Mouse (Mus musculus): ENCODE measurements around the gene Dkk2. TPM values are rescaled to one million over a fixed set of nuclear protein-coding genes. Genes with fewer than 3 reads are reported as not detected.

Dkk2 gene
- polyA plus RNA-seq, 2 experiments = 0.24 to 0.35 TPM

DNA sequence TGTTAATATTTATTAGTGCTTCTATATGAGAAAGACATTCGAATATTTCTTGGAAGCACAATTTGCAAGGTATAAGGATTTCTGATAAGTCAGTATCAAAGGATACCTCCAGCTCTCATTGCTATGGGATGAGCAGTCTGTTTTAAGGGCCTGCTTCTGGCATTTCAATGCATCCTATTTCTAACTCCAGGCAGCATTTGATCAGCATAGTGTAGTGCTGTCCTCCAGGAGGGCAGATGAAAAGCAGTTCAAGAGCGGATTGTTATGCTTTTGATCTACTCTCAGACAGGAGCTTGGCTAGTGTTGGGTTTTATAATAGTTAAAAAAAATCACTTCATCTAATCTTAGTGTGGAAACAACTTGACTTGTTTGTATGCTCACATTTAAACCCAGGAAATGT lies 73.7 kb downstream of the Dkk2 start:
- no peak overlapping the region for H3K4me2 ChIP-seq (ENCODE audit: low read depth)
- no peaks in the 10 kb centered on the region for H3K4me1 ChIP-seq (replicated peaks; ENCODE audit: control insufficient read depth in 2 of 2, insufficient read depth in 2 of 2, low read length in 1 of 2)
- H3K27ac ChIP-seq = no peak overlapping the region
- H3K9ac ChIP-seq (replicated peaks) = no peak overlapping the region
- ATAC-seq (ENCODE audit: insufficient read depth) = no peak
- no peak for TF ChIP-seq EP300 (IDR thresholded peaks at IDR 0.05; ENCODE audit: low read depth)
- TF ChIP-seq CTCF (IDR thresholded peaks at IDR 0.05; ENCODE audit: low read depth) = no peak
- H3K4me3 ChIP-seq (ENCODE audit: insufficient read depth in 1 of 2, low read depth in 2 of 2, low read length in 2 of 2) = no peak overlapping the region
- no peaks in the 10 kb centered on the region for H3K9me3 ChIP-seq (ENCODE audit: control insufficient read depth, low read length)
- no peaks in the 10 kb centered on the region for H3K27me3 ChIP-seq (ENCODE audit: control insufficient read depth, insufficient read depth, low read length)
- WGBS (ENCODE audit: insufficient replicate concordance) = 61% methylated on average over 2 of the region's 2 CpGs
- no peaks in the 10 kb centered on the region for H3K36me3 ChIP-seq (replicated peaks; ENCODE audit: control insufficient read depth, insufficient read depth, low read depth)
- DNase-seq (ENCODE audit: low read depth in 3 of 3, low spot score in 3 of 3) = no peak

DNA sequence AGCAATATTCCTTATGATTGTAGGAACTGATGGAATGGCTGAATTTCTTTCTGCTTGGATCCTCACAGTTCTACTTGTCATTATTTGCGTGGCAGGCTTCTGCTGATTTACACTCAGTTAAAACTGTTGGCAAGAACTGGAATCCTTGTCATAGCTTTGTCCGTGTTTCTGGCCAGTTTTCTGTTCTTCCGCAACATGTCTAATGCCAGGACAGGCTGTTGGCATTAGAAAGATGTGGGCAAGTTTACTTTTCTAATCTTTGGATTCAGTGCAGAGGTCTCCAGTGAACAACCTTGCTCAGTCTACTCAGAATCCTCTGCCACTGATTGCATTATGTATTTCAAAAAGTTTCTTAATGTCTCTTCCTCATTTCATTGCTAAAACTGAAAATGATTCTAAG lies 83.8 kb downstream of the Dkk2 start:
- no peak for TF ChIP-seq EP300 (IDR thresholded peaks at IDR 0.05; ENCODE audit: low read depth)
- TF ChIP-seq CTCF (IDR thresholded peaks at IDR 0.05; ENCODE audit: low read depth) = no peak
- H3K4me2 ChIP-seq (ENCODE audit: low read depth) = no peak overlapping the region
- H3K9ac ChIP-seq (replicated peaks) = no peak overlapping the region
- no peaks in the 10 kb centered on the region for H3K27me3 ChIP-seq (ENCODE audit: control insufficient read depth, insufficient read depth, low read length)
- H3K36me3 ChIP-seq (replicated peaks; ENCODE audit: control insufficient read depth, insufficient read depth, low read depth) = no peaks in the 10 kb centered on the region
- no peak overlapping the region for H3K27ac ChIP-seq
- H3K4me3 ChIP-seq (ENCODE audit: insufficient read depth in 1 of 2, low read depth in 2 of 2, low read length in 2 of 2) = no peak overlapping the region
- 71% methylated on average over 3 of the region's 3 CpGs for WGBS (ENCODE audit: insufficient replicate concordance)
- DNase-seq (ENCODE audit: low read depth in 3 of 3, low spot score in 3 of 3) (no peak), ATAC-seq (ENCODE audit: insufficient read depth) (no peak)
- H3K4me1 ChIP-seq (replicated peaks; ENCODE audit: control insufficient read depth in 2 of 2, insufficient read depth in 2 of 2, low read length in 1 of 2) = no peaks in the 10 kb centered on the region
- no peaks in the 10 kb centered on the region for H3K9me3 ChIP-seq (ENCODE audit: control insufficient read depth, low read length)

- H3K27ac ChIP-seq = no peak overlapping the region
- H3K9ac ChIP-seq (replicated peaks) = no peak overlapping the region
- TF ChIP-seq EP300 (IDR thresholded peaks at IDR 0.05; ENCODE audit: low read depth) (no peak), CTCF (IDR thresholded peaks at IDR 0.05; ENCODE audit: low read depth) (no peak)
- DNase-seq (ENCODE audit: low read depth in 3 of 3, low spot score in 3 of 3) (no peak), ATAC-seq (ENCODE audit: insufficient read depth) (no peak)
- H3K9me3 ChIP-seq (ENCODE audit: control insufficient read depth, low read length) = no peaks in the 10 kb centered on the region
- H3K27me3 ChIP-seq (ENCODE audit: control insufficient read depth, insufficient read depth, low read length) = no peaks in the 10 kb centered on the region
- no peak overlapping the region for H3K4me3 ChIP-seq (ENCODE audit: insufficient read depth in 1 of 2, low read depth in 2 of 2, low read length in 2 of 2)
- no peaks in the 10 kb centered on the region for H3K36me3 ChIP-seq (replicated peaks; ENCODE audit: control insufficient read depth, insufficient read depth, low read depth)
- 70% methylated on average over 12 of the region's 12 CpGs for WGBS (ENCODE audit: insufficient replicate concordance)
- H3K4me2 ChIP-seq (ENCODE audit: low read depth) = no peak overlapping the region
- H3K4me1 ChIP-seq (replicated peaks; ENCODE audit: control insufficient read depth in 2 of 2, insufficient read depth in 2 of 2, low read length in 1 of 2) = no peaks in the 10 kb centered on the region
These were observed 101.9 kb downstream of the Dkk2 start for GRCm38 (mm10) chr3:132186888-132187552.

GRCm38 (mm10) chr3:132201950-132202349 lies 116.9 kb downstream of the Dkk2 start:
- TF ChIP-seq CTCF (IDR thresholded peaks at IDR 0.05; ENCODE audit: low read depth) (no peak), EP300 (IDR thresholded peaks at IDR 0.05; ENCODE audit: low read depth) (no peak)
- Histone ChIP-seq H3K36me3 (replicated peaks; ENCODE audit: control insufficient read depth, insufficient read depth, low read depth) (no peaks in the 10 kb centered on the region), H3K27me3 (ENCODE audit: control insufficient read depth, insufficient read depth, low read length) (no peaks in the 10 kb centered on the region), H3K4me3 (ENCODE audit: insufficient read depth in 1 of 2, low read depth in 2 of 2, low read length in 2 of 2) (no peak overlapping the region), H3K27ac (no peak overlapping the region), H3K9me3 (ENCODE audit: control insufficient read depth, low read length) (no peaks in the 10 kb centered on the region), H3K4me2 (ENCODE audit: low read depth) (no peak overlapping the region), H3K9ac (replicated peaks) (no peak overlapping the region), H3K4me1 (replicated peaks; ENCODE audit: control insufficient read depth in 2 of 2, insufficient read depth in 2 of 2, low read length in 1 of 2) (no peaks in the 10 kb centered on the region)
- no peak for ATAC-seq (ENCODE audit: insufficient read depth)
- 62% methylated on average over 4 of the region's 4 CpGs for WGBS (ENCODE audit: insufficient replicate concordance)
- DNase-seq (ENCODE audit: low read depth in 3 of 3, low spot score in 3 of 3) = no peak

DNA sequence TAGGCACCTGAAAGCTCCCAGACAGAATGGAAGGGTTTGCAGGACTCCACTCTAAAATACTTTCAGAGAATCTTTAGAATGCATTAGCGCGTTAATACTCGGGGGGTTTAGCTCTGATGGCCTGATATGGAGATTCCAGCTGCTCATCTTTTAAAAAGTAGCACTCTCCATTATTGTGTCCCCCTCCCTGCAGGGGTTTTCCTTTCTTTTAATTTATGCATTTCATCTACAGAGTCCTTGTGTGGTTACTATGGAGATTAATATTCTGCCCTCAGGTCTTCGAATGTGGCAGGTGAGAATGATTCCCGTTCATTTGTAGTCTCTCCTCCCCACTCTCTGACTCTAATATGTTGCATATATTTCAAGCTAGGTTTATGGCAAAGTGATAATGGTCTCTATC lies 117.6 kb downstream of the Dkk2 start:
- H3K9ac ChIP-seq (replicated peaks) = no peak overlapping the region

More for the DNA sequence above, 117.6 kb downstream of the Dkk2 start:
- Histone ChIP-seq H3K4me2 (ENCODE audit: low read depth) (no peak overlapping the region), H3K4me3 (ENCODE audit: insufficient read depth in 1 of 2, low read depth in 2 of 2, low read length in 2 of 2) (no peak overlapping the region), H3K9me3 (ENCODE audit: control insufficient read depth, low read length) (no peaks in the 10 kb centered on the region), H3K36me3 (replicated peaks; ENCODE audit: control insufficient read depth, insufficient read depth, low read depth) (no peaks in the 10 kb centered on the region), H3K4me1 (replicated peaks; ENCODE audit: control insufficient read depth in 2 of 2, insufficient read depth in 2 of 2, low read length in 1 of 2) (no peaks in the 10 kb centered on the region), H3K27me3 (ENCODE audit: control insufficient read depth, insufficient read depth, low read length) (no peaks in the 10 kb centered on the region), H3K27ac (no peak overlapping the region)
- DNase-seq (ENCODE audit: low read depth in 3 of 3, low spot score in 3 of 3) = no peak
- WGBS (ENCODE audit: insufficient replicate concordance) = 69% methylated on average over 5 of the region's 5 CpGs
- ATAC-seq (ENCODE audit: insufficient read depth) = no peak
- TF ChIP-seq EP300 (IDR thresholded peaks at IDR 0.05; ENCODE audit: low read depth) = no peak
- TF ChIP-seq CTCF (IDR thresholded peaks at IDR 0.05; ENCODE audit: low read depth) = no peak

Measured in liver, embryonic 14.5 days (tissue).